In the genomic region with DNA sequence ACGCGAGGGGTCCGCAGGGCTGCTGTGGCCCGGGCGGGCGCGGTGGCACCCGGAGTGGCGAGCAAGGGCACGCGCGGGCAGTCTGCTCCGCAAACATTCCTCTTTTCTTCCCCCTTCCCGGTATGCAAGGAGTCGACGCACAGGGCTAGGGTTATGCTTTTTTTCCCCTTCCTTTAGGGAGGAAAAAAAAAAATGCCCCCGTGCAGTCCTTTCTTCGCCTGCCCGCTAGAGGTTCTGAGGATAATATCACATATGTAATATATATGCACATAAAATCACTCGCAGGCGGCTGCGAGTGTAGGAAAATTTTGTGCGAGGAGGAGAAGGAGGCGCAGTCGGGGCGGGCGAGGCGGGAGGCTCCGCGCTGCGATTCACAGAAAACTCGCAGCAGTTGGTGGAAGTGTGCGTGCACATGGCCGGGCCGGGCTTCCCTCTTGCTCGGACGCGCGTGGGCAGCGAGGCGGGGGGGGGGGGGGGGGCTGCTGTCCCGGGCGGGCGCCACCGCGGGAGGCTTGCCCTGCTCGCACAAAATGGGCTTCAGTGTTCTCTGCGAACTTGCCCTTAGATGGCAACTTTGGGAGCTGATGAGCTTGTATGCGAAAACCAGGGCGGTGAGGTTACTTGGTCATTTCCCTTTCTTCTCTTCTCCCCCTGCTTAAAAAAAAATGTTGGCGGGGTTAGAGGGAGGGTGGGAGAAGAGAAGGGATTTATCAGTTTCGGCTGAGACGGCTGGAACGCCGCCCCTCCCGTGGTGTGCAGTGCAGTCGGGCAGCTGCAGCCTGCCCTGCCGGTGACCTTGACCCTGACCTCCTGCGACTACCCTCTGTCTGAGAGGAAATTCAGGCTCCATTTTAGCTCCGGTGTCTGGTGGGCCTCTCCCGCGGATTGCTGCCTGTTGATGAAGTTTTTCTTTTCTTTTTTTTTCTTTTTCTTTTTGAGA, we compare ENCODE assay signal across 8 mouse cellular contexts. TPM values are rescaled to one million over a fixed set of nuclear protein-coding genes. Genes with fewer than 3 reads are reported as not detected.
DNase-seq lines count a peak whose midpoint lies in the region; ATAC-seq lines count a peak whose summit lies in the region.

No protein-coding gene starts in this region.

- peak overlapping the region; percentile 100 for H3K27ac ChIP-seq in embryonic facial prominence, embryonic 15.5 days (replicated peaks)
- H3K27ac ChIP-seq in heart, embryonic 12.5 days (ENCODE audit: poor library complexity, severe bottlenecking) = peak overlapping the region; percentile 100
- peak overlapping the region; percentile 80 for H3K27ac ChIP-seq in liver, embryonic 13.5 days
- H3K27ac ChIP-seq in neural tube, embryonic 11.5 days (ENCODE audit: low read depth, low read length) = peak overlapping the region; percentile 100

- H3K9me3 ChIP-seq in embryonic facial prominence, embryonic 15.5 days (replicated peaks) = no peaks in the 10 kb centered on the region
- no peaks in the 10 kb centered on the region for H3K9me3 ChIP-seq in heart, embryonic 12.5 days (replicated peaks)
- H3K9me3 ChIP-seq in liver, embryonic 13.5 days (replicated peaks) = no peaks in the 10 kb centered on the region
- H3K9me3 ChIP-seq in neural tube, embryonic 11.5 days (ENCODE audit: control insufficient read depth, low read length) = no peaks in the 10 kb centered on the region

- H3K36me3 ChIP-seq in embryonic facial prominence, embryonic 15.5 days = no peaks in the 10 kb centered on the region
- H3K36me3 ChIP-seq in heart, embryonic 12.5 days = no peaks in the 10 kb centered on the region
- H3K36me3 ChIP-seq in liver, embryonic 13.5 days = no peaks in the 10 kb centered on the region
- H3K36me3 ChIP-seq in neural tube, embryonic 11.5 days (ENCODE audit: control insufficient read depth, insufficient read depth, low read length) = no peaks in the 10 kb centered on the region

- peaks cover 28% of the 10 kb centered on the region for H3K4me1 ChIP-seq in embryonic facial prominence, embryonic 15.5 days
- peaks cover 30% of the 10 kb centered on the region for H3K4me1 ChIP-seq in heart, embryonic 12.5 days (replicated peaks)
- H3K4me1 ChIP-seq in liver, embryonic 13.5 days (replicated peaks) = peaks cover 5% of the 10 kb centered on the region; the same call in 1 of the 2 replicates
- peaks cover 26% of the 10 kb centered on the region for H3K4me1 ChIP-seq in neural tube, embryonic 11.5 days (ENCODE audit: control insufficient read depth, insufficient read depth, low read length)

- 1% methylated on average over 54 of the region's 62 CpGs for WGBS in embryonic facial prominence, embryonic 15.5 days
- WGBS in heart, embryonic 12.5 days = under 1% methylated on average over 53 of the region's 62 CpGs
- under 1% methylated on average over 50 of the region's 62 CpGs for WGBS in liver, embryonic 13.5 days (ENCODE audit: insufficient replicate concordance)
- 0% methylated on average over 55 of the region's 62 CpGs for WGBS in neural tube, embryonic 11.5 days

- no peaks in the 10 kb centered on the region for H3K27me3 ChIP-seq in embryonic facial prominence, embryonic 15.5 days
- H3K27me3 ChIP-seq in heart, embryonic 12.5 days (replicated peaks) = no peaks in the 10 kb centered on the region
- peaks cover 64% of the 10 kb centered on the region for H3K27me3 ChIP-seq in liver, embryonic 13.5 days
- no peaks in the 10 kb centered on the region for H3K27me3 ChIP-seq in neural tube, embryonic 11.5 days (ENCODE audit: control insufficient read depth, insufficient read depth, low read length)

- ATAC-seq in embryonic facial prominence, embryonic 15.5 days (ENCODE audit: insufficient number of reproducible peaks, low FRiP score, low TSS enrichment, low read depth) = peak; percentile 9; the same call in 1 of the 2 replicates
- peak; percentile 43 for ATAC-seq in heart, embryonic 12.5 days (ENCODE audit: insufficient number of reproducible peaks, low FRiP score)
- no peak for ATAC-seq in liver, embryonic 13.5 days (ENCODE audit: low read depth)
- no peak for ATAC-seq in neural tube, embryonic 11.5 days (ENCODE audit: insufficient read depth, low FRiP score, low TSS enrichment)

- H3K4me3 ChIP-seq in embryonic facial prominence, embryonic 15.5 days (replicated peaks) = peak overlapping the region; percentile 82
- H3K4me3 ChIP-seq in heart, embryonic 12.5 days = peak overlapping the region; percentile 98
- peak overlapping the region; percentile 66 for H3K4me3 ChIP-seq in liver, embryonic 13.5 days (replicated peaks)
- peak overlapping the region; percentile 96 for H3K4me3 ChIP-seq in neural tube, embryonic 11.5 days (ENCODE audit: low read depth, low read length)

- peak; percentile 60 for DNase-seq in CD4-positive helper T cell, adult 2 months (ENCODE audit: low read depth, low spot score)
- DNase-seq in adrenal gland, postnatal 4 days (ENCODE audit: low spot score in 2 of 2) = peak; percentile 21 to 50
- DNase-seq in kidney, postnatal 10 days = peak; percentile 88
- peak; percentile 10 for DNase-seq in liver, embryonic 13.5 days
- DNase-seq in neural tube, embryonic 11.5 days (ENCODE audit: low spot score) = peak; percentile 78
- DNase-seq in testis, postnatal 10 days (ENCODE audit: low spot score) = peak; percentile 87

- peak overlapping the region; percentile 83 for H3K4me2 ChIP-seq in embryonic facial prominence, embryonic 15.5 days (replicated peaks)
- H3K4me2 ChIP-seq in heart, embryonic 12.5 days = peak overlapping the region; percentile 84
- peak overlapping the region; percentile 78 for H3K4me2 ChIP-seq in liver, embryonic 13.5 days
- peak overlapping the region; percentile 77 for H3K4me2 ChIP-seq in neural tube, embryonic 11.5 days (ENCODE audit: low read depth)

- peak overlapping the region; percentile 98 for H3K9ac ChIP-seq in embryonic facial prominence, embryonic 15.5 days
- H3K9ac ChIP-seq in heart, embryonic 12.5 days = peak overlapping the region; percentile 100
- peak overlapping the region; percentile 71 for H3K9ac ChIP-seq in liver, embryonic 13.5 days
- peak overlapping the region; percentile 100 for H3K9ac ChIP-seq in neural tube, embryonic 11.5 days (ENCODE audit: low read length)

RNA-seq across cellular contexts. Expression of a gene that starts 2.4 kb away (rescaled TPM):
- 10 to 100 TPM; 28.6 to 32.0 TPM for total RNA-seq in adrenal gland, postnatal 4 days (2021)
- 9.6 and 10.3 TPM in 2 replicates for polyA plus RNA-seq in embryonic facial prominence, embryonic 15.5 days (2015; fragmentation: Nextera tagmentation; extraction: Ambion mirVana)
- 10.3 and 10.5 TPM in 2 replicates for polyA plus RNA-seq in heart, embryonic 12.5 days (2016; fragmentation: Nextera tagmentation; extraction: Ambion mirVana)
- 0.48 and 0.50 TPM in 2 replicates for polyA plus RNA-seq in liver, embryonic 13.5 days (2015; fragmentation: Nextera tagmentation; extraction: Ambion mirVana)
- polyA plus RNA-seq in neural tube, embryonic 11.5 days (2014; fragmentation: Nextera tagmentation; extraction: Ambion mirVana) = 12.1 and 12.5 TPM in 2 replicates

Comparison
In these comparisons a context has a peak if more than half of its experiments do, and no peak if none do; other contexts are left out.
1. DNase-seq: peak in every context shown above with its lines; median percentile 88 in kidney, postnatal 10 days; 87 in testis, postnatal 10 days; 78 in neural tube, embryonic 11.5 days; 60 in CD4-positive helper T cell, adult 2 months; 36 in adrenal gland, postnatal 4 days; 10 in liver, embryonic 13.5 days.
2. ATAC-seq: peak in embryonic facial prominence, embryonic 15.5 days (single experiment) and heart, embryonic 12.5 days (single experiment); none in liver, embryonic 13.5 days (single experiment) and neural tube, embryonic 11.5 days (single experiment).
3. Peak in every context shown above with its lines, with median percentiles within 50 percentile points of each other: H3K27ac ChIP-seq, H3K4me2 ChIP-seq, H3K4me3 ChIP-seq and H3K9ac ChIP-seq.